Mouse (Mus musculus) megakaryocyte-erythroid progenitor cell, adult 5-6 weeks (primary cell): ENCODE results near the gene Usp54. TPM values are rescaled to one million over a fixed set of nuclear protein-coding genes. Genes with fewer than 3 reads are reported as not detected.
"Not testable (repeated sequence)": the region's sequence is repeated elsewhere in the genome, so short reads cannot be mapped to it uniquely, and the experiment has no call there.

Source experiments
- ATAC-seq: replicated peaks from 2 replicates; pipeline ENCODE4 v1.8.0; 2016; ENCODE audit warnings: mild to moderate bottlenecking, inconsistent platforms; ENCODE audit not compliant: severe bottlenecking, poor library complexity, low FRiP score, low TSS enrichment
- total RNA-seq, 2 experiments: library from RNA; stranded (forward) in 1 of 2; stranded (reverse) in 1 of 2; fragments of 200-1000, 215-1000 nt in 1 of 2; fragments of >200 nt in 1 of 2; fragmentation: Nextera tagmentation in 1 of 2; gene quantifications; 2 replicates each; pipeline ENCODE4 v1.2.3; 2014 to 2017

The Usp54 gene
- total RNA-seq, 2 experiments from 2014 or later = 6.8 to 7.5 TPM

DNA sequence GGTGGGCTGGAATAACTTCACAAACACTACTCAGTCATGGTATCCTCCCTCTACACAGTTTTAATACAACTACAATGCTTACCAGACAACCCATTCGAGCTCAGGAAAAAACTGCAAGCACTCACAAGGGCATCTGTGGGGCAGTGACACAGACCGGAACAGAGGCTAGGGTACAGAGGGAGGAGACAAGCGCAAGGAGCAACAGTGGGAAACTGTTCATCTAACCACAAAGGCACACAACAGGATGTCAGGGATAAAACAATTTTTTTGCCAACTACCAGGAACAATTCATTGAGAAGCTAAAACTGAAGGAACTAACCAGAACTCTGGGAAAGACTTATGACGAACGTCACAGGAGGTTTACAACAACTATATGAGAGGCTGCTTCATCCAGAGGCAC, 22.7 kb downstream of the Usp54 start:
- ATAC-seq = 0 out of 2 replicates have a peak, but pooled peaks have one; percentile 54

DNA sequence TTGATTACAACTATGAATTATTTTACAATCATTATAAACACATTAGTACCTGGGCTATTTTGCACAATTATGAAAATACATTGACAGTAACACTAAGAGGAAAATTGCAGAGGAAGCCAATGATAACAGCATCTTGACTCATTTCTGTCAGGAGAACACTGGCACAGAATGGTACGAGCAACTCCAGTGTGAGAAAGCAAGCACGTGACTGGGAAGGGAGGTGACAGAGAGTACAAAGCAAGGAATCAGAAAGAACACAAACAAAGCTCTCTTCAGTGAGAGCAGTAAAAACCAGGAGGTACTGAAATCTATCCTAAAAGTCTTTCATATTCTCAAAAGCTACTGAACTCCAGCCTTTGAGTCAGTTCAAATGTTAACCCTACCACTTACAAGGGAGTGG, 24.4 kb downstream of the Usp54 start:
- ATAC-seq = no peak

DNA sequence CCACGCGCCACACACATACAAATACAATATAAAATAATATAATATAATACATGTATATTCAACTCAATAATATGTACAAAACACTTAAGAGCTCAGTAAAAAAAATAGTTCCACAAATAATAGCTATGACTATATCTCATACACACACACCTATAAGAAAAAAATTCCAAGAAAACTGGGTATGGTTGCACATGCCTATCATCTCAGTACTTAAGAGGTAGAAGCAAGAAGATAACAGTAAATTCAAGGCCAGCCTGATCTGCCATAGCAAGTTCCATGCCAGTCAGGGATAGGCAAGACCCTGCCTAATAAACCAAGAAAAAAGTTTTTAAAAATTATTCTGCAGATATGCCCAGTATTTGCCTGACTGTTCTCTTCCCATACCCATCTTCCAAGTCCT, 25.8 kb downstream of the Usp54 start:
- no peak for ATAC-seq

DNA sequence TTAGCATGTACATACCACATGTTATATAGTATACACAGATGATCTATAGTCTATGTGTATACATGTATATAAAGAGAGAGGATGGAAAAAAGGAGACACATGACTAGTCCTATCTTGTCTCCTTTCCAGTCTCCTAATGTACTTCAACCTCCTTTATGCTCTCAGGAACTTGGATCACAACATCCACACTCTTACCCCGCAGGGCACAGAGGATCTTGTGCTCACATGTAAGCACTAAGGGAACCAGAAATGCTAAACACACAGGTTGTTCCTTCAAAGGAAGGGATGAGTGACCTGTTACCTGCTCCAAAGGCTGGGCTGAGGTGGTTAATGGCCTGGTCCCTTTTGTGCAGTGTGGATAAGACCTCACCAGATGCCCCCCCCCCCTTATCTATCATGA, 28.0 kb downstream of the Usp54 start:
- ATAC-seq = no peak

DNA sequence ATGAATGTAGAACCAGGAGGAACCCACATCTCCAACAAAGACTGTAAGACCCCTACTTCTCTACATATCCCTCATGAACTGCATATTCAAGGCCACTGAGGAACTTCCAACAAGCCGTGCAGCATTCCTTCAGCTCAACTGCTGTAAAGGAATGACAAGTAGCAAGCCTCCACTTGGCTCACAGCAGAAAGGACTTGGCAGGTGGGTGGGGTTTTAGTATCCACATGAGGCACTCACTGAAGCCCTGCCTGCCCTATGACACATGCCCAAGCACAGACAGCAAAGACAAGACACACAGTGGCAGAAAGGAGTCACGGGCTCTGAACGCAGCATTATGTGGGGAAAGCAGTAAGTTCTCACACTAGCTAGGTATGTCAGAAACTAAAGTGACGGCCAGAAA, 30.7 kb downstream of the Usp54 start:
- no peak for ATAC-seq

DNA sequence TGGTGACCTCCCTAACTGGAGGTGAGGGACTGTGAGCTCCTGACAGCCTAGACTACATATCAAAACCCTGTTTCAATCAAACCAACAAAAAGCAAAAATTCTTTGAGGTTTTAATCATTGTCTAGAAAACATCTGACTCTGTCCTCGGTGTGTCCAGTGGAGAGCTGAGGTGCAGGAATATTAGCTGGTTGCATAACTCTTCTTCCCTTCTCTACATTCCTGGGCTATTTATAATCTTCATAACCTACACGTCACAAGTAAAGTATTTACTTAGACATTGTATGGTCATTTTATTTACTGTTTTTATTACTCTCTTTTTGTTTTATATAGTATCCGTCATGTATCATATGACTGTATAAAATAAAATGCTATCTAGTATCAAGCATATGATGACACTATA, 31.3 kb downstream of the Usp54 start:
- no peak for ATAC-seq

DNA sequence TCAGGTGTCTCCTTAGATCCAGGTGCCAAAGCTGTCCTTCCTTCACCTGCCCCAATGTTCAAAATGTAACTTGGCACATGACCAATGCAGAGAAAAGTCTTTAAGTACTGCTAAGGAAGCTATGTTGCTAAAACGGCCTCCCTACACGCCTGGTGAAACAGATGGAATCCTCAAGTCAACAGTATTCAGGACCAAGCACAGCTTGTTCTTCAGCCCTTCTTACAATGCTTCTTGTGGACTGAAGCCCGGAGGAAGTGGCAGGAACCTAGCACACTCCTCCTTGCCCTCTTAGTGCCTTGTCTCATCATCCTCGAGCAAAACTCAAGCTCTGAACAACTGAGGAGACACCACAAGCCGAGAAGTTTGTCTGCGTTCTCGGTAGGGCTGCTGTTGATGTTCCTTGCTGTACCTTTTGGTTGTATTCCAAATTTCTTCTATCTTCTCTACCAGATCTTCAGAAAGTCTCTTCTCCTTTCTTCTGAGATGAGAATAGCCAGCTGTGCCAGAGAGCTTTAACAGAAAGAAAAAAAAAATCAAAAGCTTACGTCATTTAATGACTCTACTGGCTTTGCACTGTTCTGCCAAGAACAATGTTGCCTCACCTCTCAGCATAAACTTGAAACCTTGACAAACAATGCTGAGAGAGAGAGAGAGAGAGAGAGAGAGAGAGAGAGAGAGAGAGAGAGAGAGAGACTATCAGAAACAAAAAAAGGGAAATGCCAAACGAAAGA, 33.3 kb downstream of the Usp54 start:
- peak; percentile 44; the same call in 1 of the 2 replicates for ATAC-seq

DNA sequence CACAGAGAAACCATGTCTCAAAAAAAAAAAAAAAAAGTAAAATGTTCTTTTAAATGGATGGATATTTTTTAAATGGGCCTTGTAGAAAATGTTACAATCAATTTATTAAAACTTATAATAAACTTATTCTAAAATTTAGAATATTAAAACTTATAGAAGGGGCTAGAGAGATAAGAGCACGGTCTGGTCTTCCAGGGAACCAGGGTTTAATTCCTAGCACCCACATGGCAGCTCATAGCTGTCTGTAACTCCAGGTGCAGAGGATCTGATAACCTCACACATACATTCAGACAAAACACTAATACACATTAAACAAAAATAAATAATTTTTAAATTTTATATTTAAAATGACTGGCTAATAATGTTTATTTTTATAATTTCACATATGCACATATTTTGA, 39.6 kb downstream of the Usp54 start:
- no peak for ATAC-seq

DNA sequence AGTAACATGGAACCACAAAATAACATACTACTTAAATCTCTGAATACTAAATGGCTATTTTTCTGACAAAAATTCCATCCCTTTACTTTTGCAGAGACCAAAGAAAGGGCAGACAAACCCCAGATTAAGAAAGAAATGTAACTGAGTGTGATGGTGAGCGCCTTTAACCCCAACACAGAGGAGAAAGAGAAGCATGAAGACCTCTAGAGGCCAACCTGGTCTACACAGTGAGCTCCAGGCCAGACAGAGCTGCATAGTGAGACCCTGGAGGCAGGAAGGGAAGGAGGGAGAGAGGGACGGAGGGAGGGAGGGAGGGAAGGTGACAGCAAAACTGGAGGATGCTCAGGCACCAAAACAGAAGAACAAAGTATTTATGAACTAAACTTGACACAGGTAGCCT, 40.7 kb downstream of the Usp54 start:
- no peak for ATAC-seq

DNA sequence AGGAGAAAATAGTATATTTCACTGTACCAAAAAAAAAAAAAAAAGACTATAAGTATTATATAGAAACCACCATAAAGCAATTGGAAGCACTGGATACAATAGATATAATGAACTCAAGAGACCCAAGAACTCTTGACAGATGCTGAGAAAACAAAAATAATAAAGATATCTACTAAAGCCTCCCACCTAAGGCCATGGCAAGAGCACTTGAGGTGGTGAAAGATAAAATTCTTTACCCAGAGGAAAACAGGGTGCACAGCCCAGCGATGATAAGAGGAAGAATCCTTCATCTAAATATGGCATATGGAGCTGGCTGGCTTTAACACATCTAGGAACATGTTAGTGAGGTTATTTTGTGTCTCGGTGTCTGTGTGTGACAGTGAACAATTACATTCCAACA, 41.3 kb downstream of the Usp54 start:
- ATAC-seq = peak; percentile 98

DNA sequence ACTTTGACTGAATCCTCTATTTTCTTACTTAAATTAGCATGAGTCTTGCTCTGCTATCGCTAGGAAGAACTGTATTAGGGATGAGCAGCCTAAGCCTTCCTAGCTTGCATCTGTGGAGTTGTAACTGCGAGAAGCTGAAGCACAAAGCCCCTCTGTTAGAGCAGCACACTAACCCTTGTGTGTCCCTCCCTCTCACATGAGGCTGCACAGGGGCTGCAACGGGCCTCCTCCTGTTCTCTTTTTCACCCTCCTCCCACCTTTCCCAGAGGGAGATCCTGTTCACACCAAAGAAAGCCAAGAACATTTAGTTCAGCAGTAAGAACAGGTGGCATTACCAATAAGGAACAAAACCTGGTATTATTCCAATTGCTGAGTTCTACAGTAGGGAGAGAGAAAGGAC, 45.1 kb downstream of the Usp54 start:
- no peak for ATAC-seq

DNA sequence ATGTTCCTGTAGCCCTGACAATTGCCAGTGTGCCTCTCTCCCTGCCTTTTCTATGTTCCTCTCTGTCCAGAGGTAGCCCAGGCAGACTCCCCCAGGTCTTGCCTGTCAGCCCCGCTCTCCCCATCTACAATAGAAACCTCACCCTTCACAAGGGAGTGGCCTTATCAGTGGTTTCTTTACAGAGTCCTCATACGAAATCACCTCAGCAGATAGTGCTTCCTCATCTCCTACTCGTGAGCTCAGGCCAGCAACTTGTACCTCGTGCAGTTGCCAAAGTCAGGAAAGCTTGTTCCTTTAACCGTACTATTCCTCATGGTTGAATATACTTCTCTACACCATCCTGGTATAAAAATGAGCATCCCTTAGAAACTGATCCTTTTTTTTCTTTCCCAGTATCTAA, 53.4 kb downstream of the Usp54 start:
- ATAC-seq = peak; percentile 71

DNA sequence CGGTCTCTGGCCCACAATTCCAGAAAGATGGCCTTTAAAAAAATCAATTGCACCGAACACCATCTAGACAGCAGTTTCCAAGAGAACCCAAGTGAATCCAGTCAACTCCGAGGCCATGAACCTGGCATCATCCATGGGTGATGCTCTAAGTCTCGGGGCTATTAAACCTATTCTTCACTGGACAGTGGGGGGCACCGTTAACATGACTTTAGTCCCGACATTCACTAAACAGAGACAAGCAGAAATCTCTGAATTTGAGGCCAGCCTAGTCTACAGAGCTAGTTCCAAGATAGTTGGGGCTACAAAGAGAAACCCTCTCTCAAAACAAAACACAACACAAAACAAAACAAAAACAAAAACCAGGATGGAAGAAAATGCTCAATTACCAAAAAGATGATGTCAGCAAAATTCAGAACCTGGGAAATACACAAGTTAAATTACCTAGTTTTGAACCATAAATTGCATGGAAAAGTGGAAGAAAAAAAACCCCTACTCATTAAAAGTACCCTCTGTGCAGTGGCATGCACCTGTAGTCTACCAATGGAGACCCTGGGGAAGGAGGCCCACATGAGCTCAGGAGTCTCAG, 61.9 kb downstream of the Usp54 start:
- ATAC-seq = no peak

DNA sequence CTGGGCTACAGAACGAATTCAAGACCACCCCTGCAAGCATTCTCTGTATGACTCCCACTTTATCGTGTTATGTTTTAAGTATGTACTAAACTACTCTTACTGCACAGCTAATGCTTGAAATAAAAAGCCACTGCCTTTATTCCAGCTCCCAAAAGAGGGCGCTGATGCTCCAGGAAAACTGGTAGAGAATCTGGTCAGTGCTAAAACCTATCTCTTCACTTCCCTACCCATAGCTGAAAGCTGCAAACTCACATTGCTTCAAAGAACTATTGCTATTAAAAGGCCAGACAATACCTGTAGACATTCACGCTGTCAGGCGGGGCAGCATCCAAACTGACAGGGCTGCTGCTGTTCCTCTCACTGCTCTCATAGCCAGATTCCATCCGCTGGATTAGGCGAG, 64.7 kb downstream of the Usp54 start:
- ATAC-seq = peak; percentile 71

DNA sequence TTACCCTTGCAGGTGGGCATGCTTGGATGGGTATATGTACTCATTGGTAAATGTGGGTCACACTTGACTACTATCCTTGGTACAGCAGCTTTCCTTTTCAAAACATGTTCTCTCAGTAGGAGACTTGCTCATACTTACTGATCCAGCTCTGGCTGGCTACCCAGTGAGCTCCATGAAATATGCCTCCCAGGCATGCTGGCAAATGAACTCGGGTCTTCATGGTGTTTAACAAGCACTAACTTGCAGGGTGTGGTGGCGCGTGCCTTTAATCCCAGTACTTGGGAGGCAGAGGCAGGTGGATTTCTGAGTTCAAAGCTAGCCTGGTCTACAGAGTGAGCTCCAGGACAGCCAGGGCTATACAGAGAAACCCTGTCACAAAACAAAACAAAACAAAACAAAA, 67.7 kb downstream of the Usp54 start:
- ATAC-seq = not testable (repeated sequence)

DNA sequence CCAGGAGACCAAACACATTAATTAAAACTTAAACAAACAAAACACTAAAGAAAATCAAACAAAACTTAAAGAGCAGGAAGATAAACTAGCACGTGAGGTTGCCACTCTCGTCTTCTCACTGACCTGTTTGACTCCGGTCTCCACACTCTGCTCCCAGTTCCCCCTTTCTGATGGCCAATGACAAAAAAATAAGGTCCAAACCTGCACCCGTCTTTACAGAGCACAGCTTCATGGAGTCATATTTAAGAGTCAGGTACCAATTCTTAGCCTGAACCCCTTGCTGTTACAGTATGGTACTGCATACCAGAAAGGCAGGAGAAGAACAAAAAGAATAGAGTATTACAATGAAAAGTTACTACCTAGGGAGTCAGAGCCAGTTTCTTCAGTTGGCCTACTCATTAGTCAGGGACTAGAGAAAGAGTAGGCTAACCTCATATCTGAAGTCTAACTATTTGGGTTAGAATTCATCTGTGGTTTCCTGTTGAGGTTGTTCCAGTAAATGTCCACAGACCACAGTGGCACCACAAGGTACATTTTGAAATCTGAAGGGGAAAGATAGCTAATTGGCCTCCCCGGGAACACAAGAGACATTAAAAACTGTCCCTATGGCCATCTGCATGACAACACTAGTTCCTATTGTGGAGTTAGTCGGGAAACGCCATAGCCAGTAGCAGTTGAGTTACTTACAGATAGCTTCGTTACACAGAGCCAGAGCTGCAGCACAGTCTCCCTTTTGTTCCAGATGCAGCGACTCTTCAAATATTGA, 75.4 kb downstream of the Usp54 start:
- ATAC-seq = peak; percentile 69

DNA sequence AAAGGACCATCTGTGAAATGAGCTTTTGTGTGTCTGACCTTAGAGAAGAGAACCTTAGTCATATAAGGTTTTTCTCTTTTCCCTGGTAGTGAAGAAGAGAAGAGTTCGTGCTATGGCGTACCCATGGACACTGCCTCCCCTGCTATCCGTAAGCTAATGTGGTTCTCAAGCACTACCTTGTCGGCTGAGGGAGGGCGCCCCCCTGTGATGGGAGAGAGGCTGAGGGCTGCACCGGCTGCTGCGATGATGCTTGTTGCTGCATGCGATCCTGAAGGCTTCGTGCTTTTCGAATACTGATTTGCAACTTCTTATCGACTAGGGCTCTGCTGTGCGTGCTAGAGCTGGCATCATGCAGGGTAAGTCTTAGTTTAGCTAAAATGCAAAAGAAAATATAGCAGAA, 76.2 kb downstream of the Usp54 start:
- no peak for ATAC-seq

DNA sequence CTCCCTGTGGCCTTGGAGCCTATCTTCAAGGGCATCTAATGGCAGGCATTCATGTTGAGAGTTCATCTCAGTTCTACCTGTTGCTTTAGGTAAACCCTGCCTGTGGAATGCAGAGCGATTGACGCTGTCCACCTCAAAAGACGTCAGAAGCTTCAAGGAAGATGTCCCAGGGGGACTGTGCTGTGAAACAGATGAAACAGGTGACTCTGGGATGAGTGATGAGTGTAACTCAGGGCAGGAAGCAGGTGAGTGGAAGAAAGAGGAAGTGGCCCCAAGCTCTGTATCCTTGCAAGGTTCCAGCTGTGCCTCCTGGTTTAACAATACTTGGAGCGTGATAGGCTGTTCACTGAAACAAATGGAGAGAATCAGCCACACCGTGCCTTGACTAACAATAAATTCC, 79.0 kb downstream of the Usp54 start:
- ATAC-seq = no peak

DNA sequence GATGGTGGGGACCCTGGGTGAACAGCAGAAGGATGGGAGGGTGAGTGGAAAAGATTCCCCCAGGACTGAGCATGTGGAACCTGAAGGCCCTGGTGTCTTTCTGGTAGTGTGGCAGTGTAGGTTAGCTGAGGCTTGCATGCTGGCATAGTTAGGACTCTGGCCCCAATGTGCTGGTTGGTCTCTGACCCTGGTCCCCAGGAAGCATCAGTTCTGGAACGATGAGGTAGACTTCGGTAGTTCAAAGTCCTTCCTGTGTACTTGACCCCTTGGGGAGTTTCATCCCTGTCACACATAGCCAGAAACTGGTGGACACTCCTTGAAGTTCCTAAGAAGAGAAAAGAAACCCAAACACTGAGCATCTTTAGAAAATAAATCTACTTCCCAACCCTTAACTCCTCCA, 90.7 kb downstream of the Usp54 start:
- ATAC-seq = no peak

DNA sequence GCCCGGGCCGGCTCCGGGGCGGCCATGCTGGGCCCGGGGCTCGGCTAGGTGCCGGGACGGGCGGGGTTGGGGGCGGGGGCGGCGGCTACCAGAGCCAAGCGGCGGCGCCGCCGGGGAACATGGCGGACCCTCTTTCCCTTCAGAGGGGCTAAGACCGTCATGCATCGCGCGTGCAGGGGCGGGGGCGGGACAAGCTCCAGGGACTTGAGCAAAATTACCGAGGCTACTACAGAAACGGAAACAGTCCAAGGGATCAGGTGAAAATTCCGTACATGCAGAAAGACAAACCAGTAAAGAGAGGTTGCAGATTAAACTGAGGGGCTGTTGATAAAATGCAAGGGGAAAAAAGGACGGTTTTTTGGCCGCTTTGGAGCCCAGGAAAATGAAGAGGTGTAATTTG, 94.4 kb downstream of the Usp54 start, which contains the start of gene Ppp3cb:
Gene Ppp3cb, minus strand, starts transcription at position 159 of the 400 bp plus-strand sequence.
- peak; percentile 74 for ATAC-seq
